Mouse (Mus musculus) megakaryocyte, embryonic 14.5 days (primary cell): ENCODE data around the gene Fam19a2.

Experiments used
- FLI1 ChIP-seq: IDR thresholded peaks from 2 replicates; pipeline ENCODE4 v1.6.1; 2012; ENCODE audit warnings: low read length, inconsistent platforms, mixed read lengths
- GATA1 ChIP-seq: IDR thresholded peaks from 3 replicates; pipeline ENCODE4 v1.6.1; 2012; ENCODE audit warnings: mixed read lengths, low read length, inconsistent platforms, borderline replicate concordance

DNA sequence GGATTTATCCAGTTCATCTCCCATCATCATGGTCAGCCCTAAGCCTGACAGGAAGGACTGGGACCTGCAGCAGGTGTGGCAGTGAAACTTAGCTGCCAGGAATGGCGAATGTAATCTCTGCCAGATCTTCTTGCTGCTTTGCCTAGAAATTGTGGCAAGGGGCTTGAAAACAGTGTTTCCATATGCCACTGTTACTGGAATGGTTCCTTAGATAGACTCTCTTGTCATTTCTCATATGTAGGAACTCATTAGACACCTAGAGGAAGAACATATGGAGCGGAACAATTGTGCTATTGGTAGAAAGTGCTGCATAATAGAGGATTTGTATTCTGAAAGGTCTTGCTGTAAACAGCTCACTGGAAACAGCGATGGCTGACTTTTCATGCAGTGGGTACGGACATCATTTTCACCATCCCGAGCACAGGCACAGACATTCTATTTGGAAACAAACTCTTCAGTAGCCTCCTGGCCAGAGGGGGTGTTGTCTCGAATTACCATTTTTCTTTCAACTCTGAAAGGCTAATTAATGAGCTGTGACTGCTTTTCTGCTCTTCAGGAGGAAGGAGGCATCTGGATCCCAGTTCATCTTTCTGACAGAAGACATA lies 488.0 kb downstream of the Fam19a2 start:
- TF ChIP-seq GATA1 (no peak), FLI1 (no peak)
